Mouse (Mus musculus): ENCODE measurements at regions not wholly inside any gene's neighbourhood (a gene's known extent, or its start where the extent isn't known, plus 50 kb on each side); places are given as distances from the start of the nearest gene placed in this dataset.

DNA sequence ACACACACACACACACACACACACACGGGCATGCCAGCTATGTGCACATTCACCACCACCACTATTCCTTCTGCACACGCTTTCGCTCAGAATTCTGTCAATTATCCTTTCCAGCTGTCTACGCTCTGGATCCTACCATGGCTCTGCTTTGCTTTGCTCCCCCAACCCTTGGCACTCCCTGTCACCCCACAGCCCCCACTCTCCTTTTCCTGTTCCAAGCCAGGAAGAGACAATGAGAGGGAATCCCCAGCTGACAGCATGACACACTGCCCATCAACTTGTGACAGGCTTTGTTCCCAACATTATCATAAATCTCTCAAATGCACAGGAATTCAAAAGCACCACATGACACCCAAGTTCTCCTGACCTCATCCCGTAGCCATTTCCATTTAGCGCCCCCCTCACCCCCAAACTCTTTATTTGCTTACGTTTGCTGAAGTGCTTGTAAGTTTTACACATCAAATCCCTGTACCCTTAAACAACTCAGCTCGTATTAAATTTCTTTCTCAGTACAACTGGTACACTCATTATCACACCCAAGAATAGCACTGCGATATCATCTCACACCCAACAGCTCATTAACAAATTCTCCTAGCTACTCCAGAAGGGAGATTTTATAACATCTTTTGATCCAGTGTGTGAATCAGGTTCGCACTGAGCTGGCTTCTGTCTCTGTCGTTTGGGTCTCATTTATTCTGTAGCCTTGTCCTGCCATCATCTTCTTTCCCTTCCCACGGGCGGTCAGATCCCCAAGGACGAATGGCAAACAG, 140.3 kb downstream of the Ptpn20 start:
- WGBS, result 76% methylated on average over 14 of the region's 14 CpGs
- H3K27ac ChIP-seq, result no peak overlapping the region

DNA sequence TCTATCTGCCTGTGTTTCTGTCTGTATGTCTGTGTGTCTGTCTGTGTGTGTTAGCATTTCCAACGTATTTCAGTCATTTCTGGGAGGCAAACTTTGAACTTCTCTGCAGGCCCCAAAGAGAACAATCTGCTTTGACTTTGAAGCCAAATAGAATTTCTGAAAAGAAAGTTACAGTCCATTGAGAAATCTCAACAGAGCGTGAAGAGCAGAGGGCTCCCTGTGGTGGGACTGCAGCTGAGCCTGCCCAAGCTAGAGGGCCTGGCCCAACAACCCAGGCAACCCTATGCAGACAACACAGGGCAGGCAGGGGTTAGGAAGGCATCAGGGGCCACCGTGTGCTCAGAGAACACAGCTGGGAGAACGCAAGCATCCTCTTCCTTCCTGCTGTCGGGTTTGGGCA, 143.7 kb downstream of the Ptpn20 start:
- ATAC-seq (ENCODE audit: insufficient number of reproducible peaks, insufficient read depth, low FRiP score, low TSS enrichment), result no peak
- no peak overlapping the region for H3K27ac ChIP-seq
- H3K4me2 ChIP-seq (replicated peaks), result no peak overlapping the region
- no peaks in the 10 kb centered on the region for H3K36me3 ChIP-seq
- H3K4me1 ChIP-seq, result no peaks in the 10 kb centered on the region; the same call in 1 of the 2 replicates
- H3K9me3 ChIP-seq, result no peaks in the 10 kb centered on the region
- peaks cover 7% of the 10 kb centered on the region; the same call in 1 of the 2 replicates for H3K27me3 ChIP-seq
- H3K9ac ChIP-seq, result no peak overlapping the region
- WGBS, result 51% methylated on average over 5 of the region's 5 CpGs
- H3K4me3 ChIP-seq, result no peak overlapping the region

More for the DNA sequence above, 140.3 kb downstream of the Ptpn20 start:
- Histone ChIP-seq H3K27me3 (peaks cover 7% of the 10 kb centered on the region; the same call in 1 of the 2 replicates), H3K4me3 (no peak overlapping the region), H3K36me3 (no peaks in the 10 kb centered on the region), H3K9me3 (no peaks in the 10 kb centered on the region), H3K4me2 (replicated peaks) (no peak overlapping the region), H3K9ac (no peak overlapping the region), H3K4me1 (no peaks in the 10 kb centered on the region; the same call in 1 of the 2 replicates)
- no peak for ATAC-seq (ENCODE audit: insufficient number of reproducible peaks, insufficient read depth, low FRiP score, low TSS enrichment)

GRCm38 (mm10) chr14:33734446-33735043, 145.5 kb downstream of the Ptpn20 start:
- WGBS, result 77% methylated on average over 5 of the region's 5 CpGs
- H3K4me1 ChIP-seq, result no peaks in the 10 kb centered on the region; the same call in 1 of the 2 replicates
- no peak overlapping the region for H3K9ac ChIP-seq
- no peak overlapping the region for H3K4me3 ChIP-seq
- ATAC-seq (ENCODE audit: insufficient number of reproducible peaks, insufficient read depth, low FRiP score, low TSS enrichment), result no peak
- H3K4me2 ChIP-seq (replicated peaks), result no peak overlapping the region
- H3K36me3 ChIP-seq, result no peaks in the 10 kb centered on the region
- no peaks in the 10 kb centered on the region for H3K9me3 ChIP-seq
- H3K27me3 ChIP-seq, result peaks cover 7% of the 10 kb centered on the region; the same call in 1 of the 2 replicates
- H3K27ac ChIP-seq, result no peak overlapping the region

DNA sequence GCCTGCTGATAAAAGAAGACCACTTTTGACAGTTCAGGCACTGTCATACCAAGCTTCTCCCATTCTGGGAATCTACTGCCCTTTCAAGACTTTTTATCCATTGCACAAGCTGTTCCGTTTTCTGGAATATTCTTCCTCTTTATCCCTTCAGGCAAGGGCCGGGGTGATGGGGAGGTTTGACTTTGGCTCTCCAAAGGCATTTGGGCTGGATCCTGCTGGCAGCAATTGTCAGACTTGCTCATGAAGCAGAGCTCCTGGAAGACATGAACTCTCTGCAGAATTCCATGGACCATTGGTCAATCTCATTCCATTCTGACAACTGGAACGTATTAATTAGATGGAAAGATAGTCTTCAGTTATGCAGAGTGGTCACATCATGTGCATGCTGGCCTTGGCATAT, 146.6 kb downstream of the Ptpn20 start:
- Histone ChIP-seq H3K27me3 (peaks cover 7% of the 10 kb centered on the region; the same call in 1 of the 2 replicates), H3K27ac (no peak overlapping the region), H3K36me3 (no peaks in the 10 kb centered on the region), H3K4me2 (replicated peaks) (no peak overlapping the region), H3K9ac (no peak overlapping the region), H3K9me3 (no peaks in the 10 kb centered on the region), H3K4me1 (no peaks in the 10 kb centered on the region), H3K4me3 (no peak overlapping the region)
- WGBS, result 84% methylated on average over 3 of the region's 3 CpGs
- ATAC-seq (ENCODE audit: insufficient number of reproducible peaks, insufficient read depth, low FRiP score, low TSS enrichment), result no peak

- Histone ChIP-seq H3K36me3 (no peaks in the 10 kb centered on the region), H3K27ac (no peak overlapping the region), H3K9ac (no peak overlapping the region), H3K27me3 (no peaks in the 10 kb centered on the region), H3K4me1 (no peaks in the 10 kb centered on the region), H3K4me3 (no peak overlapping the region), H3K4me2 (replicated peaks) (no peak overlapping the region), H3K9me3 (no peaks in the 10 kb centered on the region)
- no peak for ATAC-seq (ENCODE audit: insufficient number of reproducible peaks, insufficient read depth, low FRiP score, low TSS enrichment)
- 76% methylated on average over 4 of the region's 4 CpGs for WGBS
Measured at GRCm38 (mm10) chr14:33746181-33746580, 157.2 kb downstream of the Ptpn20 start.

- no peaks in the 10 kb centered on the region for H3K36me3 ChIP-seq
- peaks cover 11% of the 10 kb centered on the region for H3K4me1 ChIP-seq
- 67% methylated on average over 7 of the region's 7 CpGs for WGBS
- H3K9ac ChIP-seq, result no peak overlapping the region
- no peak for ATAC-seq (ENCODE audit: insufficient number of reproducible peaks, insufficient read depth, low FRiP score, low TSS enrichment)
- H3K27me3 ChIP-seq, result no peaks in the 10 kb centered on the region
- no peak overlapping the region for H3K27ac ChIP-seq
- no peaks in the 10 kb centered on the region for H3K9me3 ChIP-seq
- no peak overlapping the region for H3K4me2 ChIP-seq (replicated peaks)
- no peak overlapping the region for H3K4me3 ChIP-seq
Measured at GRCm38 (mm10) chr14:33759656-33760055, 163.7 kb upstream of the Gdf10 start.

GRCm38 (mm10) chr14:33763641-33764046, 159.7 kb upstream of the Gdf10 start:
- peak overlapping the region; percentile 71 for H3K27ac ChIP-seq
- H3K4me3 ChIP-seq, result no peak overlapping the region
- no peak overlapping the region for H3K9ac ChIP-seq
- no peaks in the 10 kb centered on the region for H3K9me3 ChIP-seq
- H3K4me1 ChIP-seq, result peaks cover 11% of the 10 kb centered on the region
- no peaks in the 10 kb centered on the region for H3K36me3 ChIP-seq
- WGBS, result 8% methylated on average over 3 of the region's 3 CpGs
- no peak overlapping the region for H3K4me2 ChIP-seq (replicated peaks)
- no peaks in the 10 kb centered on the region for H3K27me3 ChIP-seq
- ATAC-seq (ENCODE audit: insufficient number of reproducible peaks, insufficient read depth, low FRiP score, low TSS enrichment), result peak; percentile 72; the same call in 1 of the 2 replicates

- no peak for ATAC-seq (ENCODE audit: insufficient number of reproducible peaks, insufficient read depth, low FRiP score, low TSS enrichment)
- Histone ChIP-seq H3K9me3 (no peaks in the 10 kb centered on the region), H3K27me3 (no peaks in the 10 kb centered on the region), H3K4me2 (replicated peaks) (no peak overlapping the region), H3K4me1 (peaks cover 9% of the 10 kb centered on the region), H3K9ac (no peak overlapping the region), H3K4me3 (no peak overlapping the region), H3K27ac (no peak overlapping the region), H3K36me3 (no peaks in the 10 kb centered on the region)
- WGBS, result 69% methylated on average over 1 of the region's 1 CpGs
Measured at GRCm38 (mm10) chr14:33765767-33766166, 157.6 kb upstream of the Gdf10 start.

DNA sequence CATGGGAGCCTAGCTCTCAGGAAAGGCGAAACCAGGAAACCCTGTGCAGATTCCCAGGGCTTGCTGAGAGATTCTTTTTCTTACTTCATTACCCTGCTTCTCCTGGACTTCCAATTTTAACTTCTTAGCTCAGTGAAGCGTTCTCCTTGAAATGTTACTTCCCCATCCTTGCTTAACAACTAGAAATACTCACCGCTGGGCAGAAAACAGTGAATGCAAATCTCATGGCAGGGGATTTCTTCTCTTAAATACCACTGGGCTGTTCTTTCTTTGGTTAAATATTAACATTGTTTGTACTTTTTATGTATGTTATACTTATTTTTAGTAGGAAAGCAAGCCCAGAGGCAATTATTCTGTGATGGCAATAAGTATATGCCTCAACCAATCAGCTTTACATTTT, 151.0 kb upstream of the Gdf10 start:
- H3K9ac ChIP-seq, result no peak overlapping the region
- H3K4me3 ChIP-seq, result no peak overlapping the region
- no peak overlapping the region for H3K4me2 ChIP-seq (replicated peaks)
- H3K27ac ChIP-seq, result no peak overlapping the region
- H3K36me3 ChIP-seq, result no peaks in the 10 kb centered on the region
- ATAC-seq (ENCODE audit: insufficient number of reproducible peaks, insufficient read depth, low FRiP score, low TSS enrichment), result no peak
- WGBS, result 81% methylated on average over 3 of the region's 3 CpGs
- no peaks in the 10 kb centered on the region for H3K27me3 ChIP-seq
- no peaks in the 10 kb centered on the region for H3K4me1 ChIP-seq
- no peaks in the 10 kb centered on the region for H3K9me3 ChIP-seq

DNA sequence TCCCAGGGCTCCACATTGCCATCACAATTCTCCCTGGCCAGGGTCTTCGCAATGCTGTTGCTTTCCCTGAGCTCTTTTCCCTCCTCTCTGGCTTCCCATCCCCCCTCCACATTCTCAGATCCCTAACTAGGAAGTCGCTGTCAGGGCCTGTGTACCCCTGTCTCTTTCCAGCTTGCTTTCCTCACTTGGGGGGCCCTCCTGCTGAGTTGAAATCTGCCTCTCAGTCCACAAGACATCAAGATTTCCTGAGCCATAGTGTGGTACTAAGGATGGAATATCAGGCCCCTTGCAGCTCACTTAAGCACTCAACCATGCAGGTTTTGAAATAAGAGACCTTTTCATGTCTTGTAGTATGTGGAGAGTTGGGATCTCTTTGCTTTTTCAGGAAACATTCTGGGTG, 133.8 kb upstream of the Gdf10 start:
- no peak overlapping the region for H3K4me3 ChIP-seq
- H3K9me3 ChIP-seq, result no peaks in the 10 kb centered on the region
- H3K27ac ChIP-seq, result peak overlapping the region; percentile 50; the same call in 1 of the 2 replicates
- ATAC-seq (ENCODE audit: insufficient number of reproducible peaks, insufficient read depth, low FRiP score, low TSS enrichment), result no peak
- 39% methylated on average over 2 of the region's 2 CpGs for WGBS
- no peaks in the 10 kb centered on the region for H3K27me3 ChIP-seq
- H3K9ac ChIP-seq, result no peak overlapping the region
- no peak overlapping the region for H3K4me2 ChIP-seq (replicated peaks)
- H3K4me1 ChIP-seq, result 0 out of 2 replicates have a peak, but pooled peaks cover 7% of the 10 kb centered on the region
- H3K36me3 ChIP-seq, result no peaks in the 10 kb centered on the region

GRCm38 (mm10) chr14:33794262-33794661, 129.1 kb upstream of the Gdf10 start:
- H3K9me3 ChIP-seq, result no peaks in the 10 kb centered on the region
- no peak overlapping the region for H3K4me3 ChIP-seq
- H3K4me2 ChIP-seq (replicated peaks), result no peak overlapping the region
- no peaks in the 10 kb centered on the region for H3K27me3 ChIP-seq
- 73% methylated on average over 3 of the region's 3 CpGs for WGBS
- no peak overlapping the region for H3K27ac ChIP-seq
- H3K36me3 ChIP-seq, result no peaks in the 10 kb centered on the region
- no peak overlapping the region for H3K9ac ChIP-seq
- H3K4me1 ChIP-seq, result peaks cover 25% of the 10 kb centered on the region
- ATAC-seq (ENCODE audit: insufficient number of reproducible peaks, insufficient read depth, low FRiP score, low TSS enrichment), result no peak
